Mouse (Mus musculus) natural killer cell, adult 2 months (primary cell): Measurements from ENCODE around the gene Abca2.

ENCODE experiments used
- DNase-seq, 2 experiments: peaks; one replicate each; pipeline ENCODE4 v3.0.0; 2022; ENCODE audit warnings: low spot score in 2 of 2

Abca2 gene

DNA sequence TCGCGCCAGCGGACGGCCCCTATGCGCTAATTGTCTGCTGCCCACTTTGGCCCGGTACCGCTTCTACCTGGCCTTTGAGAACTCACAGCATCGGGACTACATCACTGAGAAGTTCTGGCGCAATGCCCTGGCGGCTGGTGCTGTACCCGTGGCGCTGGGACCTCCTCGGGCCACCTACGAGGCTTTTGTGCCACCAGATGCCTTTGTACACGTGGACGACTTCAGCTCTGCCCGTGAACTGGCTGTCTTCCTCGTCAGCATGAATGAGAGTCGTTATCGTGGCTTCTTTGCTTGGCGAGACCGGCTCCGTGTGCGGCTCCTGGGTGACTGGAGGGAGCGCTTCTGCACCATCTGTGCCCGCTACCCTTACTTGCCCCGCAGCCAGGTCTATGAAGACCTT is 3.0 kb upstream of the Abca2 start:
- no peak for DNase-seq

DNA sequence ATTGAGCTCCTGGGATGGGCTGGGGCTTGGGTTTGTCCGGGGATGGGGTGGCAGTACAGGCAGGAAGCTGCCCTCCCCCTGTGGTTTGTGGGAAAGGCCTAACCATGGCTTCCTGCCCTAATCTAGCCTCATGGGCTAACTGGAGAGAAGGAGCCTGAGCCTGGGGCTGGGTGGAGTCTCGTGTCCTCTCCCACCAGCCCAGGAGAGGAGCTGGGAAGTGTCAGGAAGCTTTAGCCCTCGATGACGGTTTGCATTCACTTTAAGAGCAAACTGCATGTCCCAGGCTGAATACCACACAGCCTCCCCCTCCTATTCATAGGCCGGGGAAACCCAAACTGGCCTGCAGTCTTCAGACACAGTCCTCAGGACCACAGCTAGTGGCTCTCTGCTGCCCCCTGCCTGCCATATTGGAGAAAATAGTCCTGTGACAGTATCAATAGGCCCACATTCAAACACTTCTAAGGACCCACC is 1.7 kb upstream of the Abca2 start:
- peak; percentile 82 to 84 for DNase-seq

DNA sequence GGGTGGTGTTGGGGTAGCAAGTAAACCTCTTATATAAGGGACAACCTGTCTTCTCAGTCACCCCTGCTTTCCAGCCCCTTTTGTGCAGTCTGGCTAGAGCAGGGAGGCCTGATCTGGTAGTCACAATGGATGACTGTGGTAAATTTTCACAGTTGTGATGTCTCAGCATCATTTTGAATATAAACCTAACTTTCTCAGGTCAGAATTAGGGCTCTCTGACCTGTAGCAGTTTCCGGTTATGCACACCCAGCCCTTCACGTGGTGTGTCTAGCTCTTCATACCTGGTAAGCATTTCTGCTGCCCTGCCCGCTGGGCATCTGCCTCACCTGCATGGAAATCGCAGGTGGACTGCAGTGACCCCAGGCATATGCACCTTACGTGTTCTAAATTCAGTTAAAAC is 1.2 kb upstream of the Abca2 start:
- no peak for DNase-seq

DNA sequence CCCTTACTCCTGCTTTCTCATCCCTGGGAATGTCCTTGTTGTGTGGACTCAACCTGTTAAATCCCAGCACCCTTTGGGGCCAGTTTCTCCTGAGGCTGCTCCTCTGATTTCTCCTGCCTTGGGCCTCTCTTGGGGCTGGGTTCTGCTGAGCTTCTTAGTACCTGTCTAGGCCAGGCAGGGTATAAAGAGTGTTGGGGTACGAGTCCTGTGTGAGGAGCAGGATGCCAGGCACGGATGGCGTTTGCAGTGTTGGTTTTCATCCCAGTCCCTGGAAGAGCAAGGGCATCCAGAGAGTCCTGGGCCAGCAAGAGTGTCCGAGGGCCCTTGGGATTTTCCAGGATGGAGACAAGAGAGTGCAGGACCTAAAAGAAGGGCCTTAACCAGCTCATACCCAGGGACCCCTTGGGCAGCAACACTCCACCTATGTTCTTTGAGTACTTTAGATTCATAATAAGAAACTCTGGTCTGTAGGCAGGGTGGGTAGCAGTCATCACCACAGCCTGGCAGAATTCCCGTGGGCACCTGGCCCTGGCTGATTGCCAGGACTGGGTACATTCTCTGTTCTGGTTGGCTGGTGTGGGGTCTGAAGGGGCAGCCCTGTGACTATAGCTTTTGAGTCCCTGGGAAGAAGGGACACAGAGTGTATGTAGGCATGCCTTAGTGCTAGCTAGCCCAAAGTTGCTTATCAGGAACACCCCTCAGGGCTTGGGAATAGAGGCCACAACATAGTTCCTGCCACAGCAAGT is 1.1 kb downstream of the Abca2 start:
- no peak for DNase-seq

DNA sequence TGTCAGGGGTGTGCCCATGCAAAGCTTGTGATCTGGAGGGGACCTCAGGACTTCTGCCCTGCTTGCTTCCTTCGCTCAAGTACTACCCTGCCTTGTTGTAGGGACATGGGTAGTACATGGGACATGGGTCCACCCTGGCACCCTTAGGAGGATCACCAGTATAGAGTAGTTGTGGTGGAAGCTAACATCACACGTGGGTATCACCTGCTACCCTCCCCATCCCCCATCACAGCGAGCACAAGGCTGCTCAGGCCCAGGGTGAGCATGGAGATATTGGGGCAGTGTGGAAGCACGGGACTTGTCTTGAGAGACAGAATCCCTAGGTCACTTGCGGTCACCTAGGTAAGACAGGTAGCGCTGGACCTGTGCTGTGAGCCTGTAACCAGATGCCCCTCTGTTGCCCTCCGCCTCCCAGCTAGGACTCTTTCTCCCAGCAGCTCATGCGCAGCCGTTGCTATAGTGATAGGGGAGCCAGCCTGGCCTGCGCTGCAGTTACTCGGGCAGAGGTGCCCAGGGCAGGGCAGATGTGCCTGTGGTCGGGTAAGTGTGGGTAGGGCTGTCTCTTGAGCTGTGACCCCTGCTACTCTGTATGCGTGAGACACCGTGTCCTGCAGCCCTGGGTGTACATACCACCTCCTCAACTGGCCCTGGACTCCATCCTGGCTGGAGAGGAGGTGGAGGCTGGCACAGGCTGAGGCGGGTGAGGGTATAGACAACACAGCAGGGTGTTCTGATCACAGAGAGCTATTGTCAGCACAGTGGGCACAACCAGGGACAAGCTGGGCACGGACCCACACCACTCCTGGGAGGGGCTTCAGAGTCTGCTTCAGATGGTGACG is 2.1 kb downstream of the Abca2 start:
- no peak for DNase-seq

DNA sequence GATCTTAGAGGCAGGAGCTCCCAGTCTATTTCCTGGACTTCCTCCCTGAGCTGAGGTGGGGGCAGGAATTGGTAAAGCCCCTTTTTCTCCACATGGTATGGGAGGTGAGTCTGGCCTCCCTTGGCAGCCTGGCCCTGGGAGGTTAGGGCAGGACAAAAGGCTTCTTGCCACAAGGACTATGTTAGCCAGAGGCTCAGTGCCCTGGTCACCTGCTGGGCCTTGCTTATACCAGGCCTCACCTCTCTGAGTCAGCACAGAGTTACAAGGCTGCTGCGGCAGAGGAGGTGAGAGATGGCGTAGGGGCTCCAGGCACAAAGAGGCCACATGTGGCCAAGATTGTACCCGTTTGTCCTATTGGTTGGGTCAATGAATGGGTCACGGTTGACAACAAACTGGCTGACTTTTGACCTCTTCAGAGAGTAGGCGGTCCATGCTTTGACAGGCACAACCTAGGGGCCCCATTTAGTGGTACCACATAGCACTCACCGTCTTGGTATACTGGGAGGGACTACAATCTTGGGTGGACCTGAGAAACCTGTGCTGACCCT is 2.9 kb downstream of the Abca2 start:
- no peak for DNase-seq

DNA sequence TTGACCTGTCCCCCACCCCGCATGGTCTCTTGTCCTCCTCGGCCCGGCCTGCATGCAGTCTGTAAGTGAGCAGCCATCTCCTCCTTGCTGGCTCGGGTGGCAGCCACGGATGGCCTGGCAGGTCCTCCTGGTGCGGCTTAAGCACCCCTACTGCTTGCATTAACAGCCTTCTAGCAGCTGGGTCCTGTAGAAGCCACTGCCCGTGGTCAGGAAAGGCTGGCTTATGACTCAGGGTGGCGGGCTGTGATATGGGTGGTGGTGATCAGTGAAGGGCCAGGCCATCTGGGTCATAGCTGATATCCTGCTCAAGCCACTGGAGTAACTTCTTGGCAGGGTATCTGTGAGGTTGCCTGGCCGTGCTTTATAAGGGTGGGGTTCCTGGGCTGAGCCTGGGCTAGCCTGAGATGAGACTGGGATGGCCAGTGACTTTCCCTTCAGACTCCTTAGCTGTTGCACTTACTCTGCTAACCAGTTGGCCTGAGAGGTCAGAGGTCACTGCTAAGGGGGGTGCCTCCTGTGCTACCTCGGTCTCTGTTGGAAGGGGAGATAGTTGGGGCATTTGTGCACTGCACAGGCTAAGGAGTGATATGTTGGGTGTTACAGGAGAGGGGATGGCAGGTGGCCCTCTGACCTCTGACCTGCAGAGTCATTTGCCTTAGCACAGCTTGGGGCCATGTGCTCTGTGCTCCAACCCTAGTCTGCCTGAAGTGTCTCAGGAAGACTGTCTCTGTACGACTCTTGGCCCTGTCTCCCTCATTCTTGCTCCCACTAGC is 4.0 kb downstream of the Abca2 start:
- DNase-seq: no peak

DNA sequence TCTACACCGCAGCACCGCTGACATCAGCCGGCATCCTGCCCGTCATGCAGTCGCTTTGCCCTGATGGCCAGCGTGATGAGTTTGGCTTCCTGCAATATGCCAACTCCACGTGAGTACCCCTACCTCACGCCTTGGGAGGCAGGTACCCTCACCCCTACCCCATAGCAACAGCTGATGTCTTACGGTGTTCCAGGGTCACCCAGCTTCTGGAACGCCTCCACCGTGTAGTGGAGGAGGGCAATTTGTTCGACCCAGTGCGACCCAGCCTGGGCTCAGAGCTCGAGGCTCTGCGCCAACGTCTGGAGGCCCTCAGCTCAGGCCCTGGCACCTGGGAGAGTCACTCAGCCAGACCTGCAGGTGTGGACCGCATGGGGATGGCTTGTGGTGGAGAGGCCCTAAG is 4.6 kb downstream of the Abca2 start:
- DNase-seq: no peak

DNA sequence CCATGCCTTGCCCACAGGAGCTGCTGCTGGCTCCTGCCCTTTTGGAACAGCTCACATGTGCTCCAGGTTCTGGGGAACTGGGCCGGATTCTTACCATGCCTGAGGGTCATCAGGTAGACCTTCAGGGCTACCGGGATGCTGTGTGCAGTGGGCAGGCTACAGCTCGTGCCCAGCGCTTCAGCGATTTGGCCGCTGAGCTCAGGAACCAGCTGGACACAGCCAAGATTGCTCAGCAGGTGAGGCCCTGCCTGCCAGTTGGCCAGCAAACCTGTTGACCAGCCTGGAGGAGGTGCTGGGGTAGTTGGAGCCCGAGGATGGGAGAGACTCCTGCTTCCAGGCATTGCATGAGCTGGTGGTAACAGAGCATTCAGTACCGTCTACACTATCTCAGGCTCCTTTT is 5.8 kb downstream of the Abca2 start:
- no peak for DNase-seq

DNA sequence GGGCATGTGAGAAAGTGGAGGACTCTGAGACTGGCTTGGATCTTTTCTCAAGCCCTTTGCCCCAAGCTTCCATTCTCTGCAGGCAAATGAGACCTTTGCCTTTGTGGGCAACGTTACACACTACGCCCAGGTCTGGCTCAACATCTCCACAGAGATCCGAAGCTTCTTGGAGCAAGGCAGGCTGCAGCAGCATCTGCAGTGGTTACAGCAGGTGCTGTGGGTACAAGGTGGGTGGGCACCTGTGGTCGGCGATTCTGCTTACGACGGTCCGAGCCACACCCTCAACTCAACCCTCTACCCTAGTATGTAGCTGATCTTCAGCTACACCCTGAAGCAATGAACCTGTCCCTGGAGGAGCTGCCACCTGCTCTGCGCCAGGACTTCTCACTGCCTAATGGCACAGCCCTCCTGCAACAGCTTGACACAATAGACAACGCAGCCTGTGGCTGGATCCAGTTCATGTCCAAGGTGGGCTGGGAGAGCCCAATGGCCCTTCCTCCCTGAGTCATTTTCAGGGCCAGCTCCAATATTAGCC is 7.8 kb downstream of the Abca2 start:
- DNase-seq: no peak

DNA sequence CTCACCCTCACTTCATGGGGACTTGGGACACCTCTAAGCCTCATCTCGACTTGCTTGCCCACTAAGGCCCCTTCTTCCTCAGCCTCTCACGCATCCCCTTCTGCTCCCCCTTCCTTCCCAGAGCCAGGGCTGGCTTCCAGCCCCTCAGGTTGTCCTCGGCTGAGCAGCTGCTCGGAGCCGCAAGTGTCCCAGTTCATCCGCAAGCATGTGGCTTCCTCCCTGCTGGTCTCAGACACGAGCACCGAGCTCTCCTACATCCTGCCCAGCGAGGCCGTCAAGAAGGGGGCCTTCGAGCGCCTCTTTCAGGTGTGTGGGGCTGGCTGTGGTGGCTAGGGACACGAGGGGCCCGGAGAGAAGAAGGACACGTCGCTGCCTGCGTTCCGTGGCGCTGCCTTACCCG is 12.6 kb downstream of the Abca2 start:
- DNase-seq: no peak

DNA sequence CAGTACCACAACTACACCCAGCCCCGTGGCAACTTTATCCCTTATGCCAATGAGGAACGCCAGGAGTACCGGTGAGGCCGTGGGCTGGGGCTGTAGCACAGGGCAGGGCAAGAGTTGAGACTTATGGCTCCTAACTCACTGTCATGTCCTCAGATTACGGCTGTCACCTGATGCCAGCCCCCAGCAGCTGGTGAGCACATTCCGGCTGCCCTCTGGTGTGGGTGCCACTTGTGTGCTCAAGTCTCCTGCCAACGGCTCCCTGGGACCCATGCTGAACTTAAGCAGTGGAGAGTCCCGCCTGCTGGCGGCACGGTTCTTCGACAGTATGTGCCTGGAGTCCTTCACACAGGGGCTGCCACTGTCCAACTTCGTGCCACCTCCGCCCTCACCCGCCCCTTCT is 14.2 kb downstream of the Abca2 start:
- no peak for DNase-seq

DNA sequence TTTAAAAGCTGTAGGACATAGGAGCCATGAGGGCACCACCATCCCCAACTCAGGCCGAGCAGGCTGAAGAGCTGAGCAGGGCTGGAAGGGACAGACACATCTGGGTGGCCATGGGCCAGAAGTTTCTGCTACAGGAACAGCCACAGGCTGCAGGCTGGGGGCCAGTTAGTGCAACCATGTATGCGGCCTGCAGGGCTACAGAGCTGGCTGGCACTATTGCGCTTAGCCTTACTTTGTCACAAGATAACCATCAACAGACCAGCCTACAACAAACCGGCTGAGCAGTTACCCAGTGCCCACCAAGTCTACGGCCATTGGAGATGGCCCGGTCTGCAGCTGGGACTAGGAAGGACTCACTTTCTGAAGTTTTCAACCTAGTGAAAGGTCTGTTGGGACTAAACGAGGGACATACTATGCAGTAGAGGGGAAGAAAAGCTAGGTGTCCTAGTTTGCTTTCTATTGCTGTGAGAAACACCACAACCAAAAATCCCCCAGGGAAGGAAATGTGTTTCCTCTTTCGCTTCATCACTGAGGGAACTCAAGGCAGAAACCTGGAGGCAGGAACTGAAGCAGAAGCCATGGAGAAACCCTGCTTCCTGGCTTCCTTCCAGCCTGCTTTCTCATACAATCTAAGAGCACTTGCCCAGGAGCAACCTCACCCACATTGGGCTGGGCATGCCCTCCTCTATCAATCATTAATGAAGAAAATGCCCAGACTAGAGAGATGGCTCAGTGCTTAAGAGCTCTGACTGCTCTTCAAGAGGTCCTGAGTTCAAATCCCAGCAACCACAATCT is 22.5 kb downstream of the Abca2 start:
- no peak for DNase-seq

DNA sequence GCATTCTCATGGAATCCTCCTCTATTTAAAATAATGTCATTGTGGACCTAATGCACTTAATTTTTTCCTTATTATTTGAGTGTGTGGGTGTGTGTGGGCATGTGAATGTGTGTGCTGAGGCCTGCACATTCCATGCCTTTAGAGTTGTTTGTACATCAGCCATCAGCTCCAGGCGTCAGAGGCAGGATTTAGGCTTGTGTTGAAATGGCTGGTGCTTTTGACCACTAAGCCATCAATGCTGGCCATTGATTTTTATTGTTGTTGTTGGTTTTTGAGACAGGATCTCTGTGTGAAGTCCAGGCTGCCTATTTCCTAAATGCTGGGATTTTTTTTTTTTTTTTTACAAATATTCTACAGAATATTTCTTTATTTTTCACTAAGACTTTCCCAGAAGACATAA is 24.4 kb downstream of the Abca2 start:
- DNase-seq: no peak

DNA sequence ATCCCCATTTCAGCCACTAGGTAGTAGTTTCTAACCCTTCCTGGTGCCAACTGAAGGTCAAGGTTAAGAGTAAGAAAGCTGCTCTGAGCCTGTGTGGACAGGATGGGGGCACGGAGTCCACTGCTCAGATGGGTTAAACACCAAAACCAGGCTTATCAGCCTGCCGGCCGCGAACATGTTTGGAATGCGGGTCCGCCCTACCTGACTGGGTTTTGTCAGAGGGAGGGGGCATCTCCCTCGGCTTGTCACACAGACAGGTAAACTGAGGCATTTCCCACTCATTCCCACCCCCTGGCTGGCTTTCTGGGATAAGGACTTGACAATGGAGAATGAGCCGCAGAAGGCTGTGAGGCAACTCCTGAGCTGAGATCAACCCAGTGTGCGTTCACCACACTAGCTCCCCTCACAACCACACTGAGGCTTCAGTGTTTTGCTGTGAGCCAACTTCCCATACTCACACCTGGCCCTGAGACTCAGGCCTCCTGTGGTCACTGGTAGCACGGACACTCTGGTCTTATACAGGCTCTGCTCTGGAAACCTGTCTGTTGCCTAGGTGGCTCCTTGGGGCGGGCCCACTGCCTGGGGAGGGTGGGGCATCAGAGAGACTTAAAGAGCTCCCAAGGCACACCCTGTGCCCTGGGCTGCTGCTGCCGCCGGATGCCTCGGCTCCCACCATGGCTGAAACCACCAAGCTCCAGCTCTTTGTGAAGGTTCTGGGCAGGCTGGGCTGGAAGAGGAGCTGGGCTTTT is 27.9 kb downstream of the Abca2 start, which contains the start of gene Clic3:
TSS of gene Clic3 (plus strand) at position 634 of the 749 bp plus-strand sequence.
- no peak for DNase-seq

DNA sequence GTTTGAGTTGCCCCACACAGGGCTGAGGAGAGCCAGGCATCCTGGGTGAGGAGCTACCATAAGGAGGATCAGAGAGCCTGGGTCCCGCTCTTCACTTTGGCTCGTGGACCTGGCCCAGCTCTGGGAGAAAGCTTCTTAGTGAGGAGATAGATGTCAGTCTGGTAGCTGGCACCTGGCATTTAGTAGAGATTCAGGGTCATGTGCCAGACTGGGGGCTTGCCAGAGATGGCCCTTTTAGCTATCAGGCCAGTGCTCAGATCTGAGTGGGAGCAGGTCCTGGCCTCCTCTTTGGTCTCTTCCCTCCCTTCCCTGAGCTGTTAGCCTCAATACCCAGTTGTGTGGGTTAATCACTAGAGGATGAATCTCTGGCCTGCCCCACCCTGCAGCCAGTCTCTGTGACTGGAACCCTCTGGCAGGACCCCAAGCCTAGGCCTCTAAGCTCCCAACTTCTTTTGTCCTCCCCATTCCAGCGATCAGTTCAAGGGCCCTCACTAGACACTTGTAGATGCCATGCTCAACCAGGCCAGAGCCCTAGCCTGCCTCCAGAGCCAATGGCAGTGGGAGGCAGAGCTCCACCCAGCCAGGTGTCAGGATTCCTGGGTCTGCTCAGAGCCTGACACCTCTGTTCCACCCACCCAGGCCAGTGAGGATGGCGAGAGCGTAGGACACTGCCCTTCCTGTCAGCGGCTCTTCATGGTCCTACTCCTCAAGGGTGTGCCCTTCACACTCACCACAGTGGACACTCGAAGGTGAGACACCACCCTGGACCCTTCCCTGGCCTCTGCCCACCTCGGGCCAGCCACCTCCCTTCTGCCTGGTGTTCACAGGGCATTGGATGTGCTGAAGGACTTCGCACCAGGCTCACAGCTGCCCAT is 28.8 kb downstream of the Abca2 start:
- DNase-seq: no peak

DNA sequence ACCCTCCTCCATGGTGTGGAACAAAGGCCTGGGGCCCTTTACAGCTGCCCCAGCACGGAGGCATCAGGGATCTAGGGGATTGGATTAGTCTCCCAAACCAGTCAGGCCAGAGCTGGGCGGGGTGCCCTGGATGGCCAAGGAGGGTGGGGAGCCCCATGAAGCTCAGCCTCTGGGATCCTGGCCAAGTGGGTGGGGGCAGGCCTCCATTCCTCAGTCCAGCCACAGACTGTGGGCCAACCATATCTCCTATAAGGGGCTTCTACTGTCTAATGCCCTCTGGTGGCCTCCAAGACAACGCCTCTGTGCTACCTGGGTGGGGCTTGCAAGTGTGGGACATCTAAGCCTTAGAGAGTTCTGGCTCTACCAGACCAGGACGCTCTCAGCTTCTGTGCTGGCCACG is 30.4 kb downstream of the Abca2 start:
- no peak for DNase-seq

DNA sequence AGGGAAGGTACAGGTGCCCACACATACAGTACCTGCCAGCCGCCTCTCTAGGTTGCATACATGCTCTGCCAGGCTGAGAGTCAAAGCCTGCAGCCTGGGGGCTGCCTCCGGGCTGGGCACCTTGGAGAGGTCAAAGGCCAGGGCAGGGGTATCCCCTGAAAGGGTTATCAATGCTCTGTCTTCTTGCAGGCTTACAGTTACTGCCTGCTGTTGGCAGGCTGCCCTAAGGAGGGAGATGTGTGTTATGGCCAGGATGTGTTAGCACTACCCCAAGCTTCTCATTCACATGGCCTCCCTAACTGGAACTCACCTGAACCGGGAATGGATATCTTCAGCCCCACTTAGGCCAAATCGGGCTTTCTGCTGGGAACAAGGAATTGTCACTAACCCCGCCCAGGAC is 31.6 kb downstream of the Abca2 start:
- DNase-seq: peak in 1 of 2 experiments; percentile 6
